Mouse (Mus musculus): ENCODE results near the gene Ablim1. TPM values are rescaled to one million over a fixed set of nuclear protein-coding genes. Genes with fewer than 3 reads are reported as not detected.

Ablim1 gene
- total and polyA plus RNA-seq, 2 experiments from 2014 or later, result 47.8 to 76.9 TPM

GRCm38 (mm10) chr19:57356273-57356672 lies 41.6 kb upstream of the Ablim1 start:
- H3K4me3 ChIP-seq (ENCODE audit: low read depth, low read length), result no peak overlapping the region
- H3K4me1 ChIP-seq (ENCODE audit: insufficient read depth), result peaks cover 6% of the 10 kb centered on the region; the same call in 1 of the 2 replicates
- H3K27ac ChIP-seq (ENCODE audit: low read depth, low read length), result no peak overlapping the region
- no peaks in the 10 kb centered on the region for H3K9me3 ChIP-seq (ENCODE audit: low read length)
- no peak for TF ChIP-seq CTCF (IDR thresholded peaks at IDR 0.05; ENCODE audit: low read depth)
- DNase-seq, result no peak
- H3K27me3 ChIP-seq (ENCODE audit: insufficient read depth, low read length), result no peaks in the 10 kb centered on the region
- no peak for ATAC-seq
- no peak overlapping the region for H3K9ac ChIP-seq
- H3K36me3 ChIP-seq (ENCODE audit: insufficient read depth), result no peaks in the 10 kb centered on the region
- H3K4me2 ChIP-seq (ENCODE audit: low read depth), result no peak overlapping the region
- WGBS, result 78% methylated on average over 7 of the region's 7 CpGs

GRCm38 (mm10) chr19:57355451-57356251 lies 40.9 kb upstream of the Ablim1 start:
- Histone ChIP-seq H3K36me3 (ENCODE audit: insufficient read depth) (no peaks in the 10 kb centered on the region), H3K27ac (ENCODE audit: low read depth, low read length) (0 out of 2 replicates have a peak overlapping the region, but pooled peaks have one; percentile 9)
- 81% methylated on average over 16 of the region's 16 CpGs for whole genome bisulfite sequencing

GRCm38 (mm10) chr19:57354715-57355114 lies 40.0 kb upstream of the Ablim1 start:
- no peak overlapping the region for H3K4me3 ChIP-seq (ENCODE audit: low read depth, low read length)
- TF ChIP-seq CTCF (IDR thresholded peaks at IDR 0.05; ENCODE audit: low read depth), result no peak
- ATAC-seq, result no peak
- no peak overlapping the region for H3K4me2 ChIP-seq (ENCODE audit: low read depth)
- no peak overlapping the region for H3K27ac ChIP-seq (ENCODE audit: low read depth, low read length)
- no peaks in the 10 kb centered on the region for H3K27me3 ChIP-seq (ENCODE audit: insufficient read depth, low read length)
- H3K9ac ChIP-seq, result no peak overlapping the region
- H3K9me3 ChIP-seq (ENCODE audit: low read length), result no peaks in the 10 kb centered on the region
- H3K4me1 ChIP-seq (ENCODE audit: insufficient read depth), result no peaks in the 10 kb centered on the region
- no peaks in the 10 kb centered on the region for H3K36me3 ChIP-seq (ENCODE audit: insufficient read depth)
- WGBS, result 81% methylated on average over 6 of the region's 6 CpGs
- DNase-seq, result no peak

More at GRCm38 (mm10) chr19:57355451-57356251, 40.9 kb upstream of the Ablim1 start:
- Histone ChIP-seq H3K4me1 (ENCODE audit: insufficient read depth) (peaks cover 6% of the 10 kb centered on the region; the same call in 1 of the 2 replicates), H3K4me3 (ENCODE audit: low read depth, low read length) (no peak overlapping the region), H3K27me3 (ENCODE audit: insufficient read depth, low read length) (no peaks in the 10 kb centered on the region), H3K9me3 (ENCODE audit: low read length) (no peaks in the 10 kb centered on the region), H3K4me2 (ENCODE audit: low read depth) (no peak overlapping the region), H3K9ac (no peak overlapping the region)
- no peak for TF ChIP-seq CTCF (IDR thresholded peaks at IDR 0.05; ENCODE audit: low read depth)
- DNase-seq, result no peak
- no peak for ATAC-seq

GRCm38 (mm10) chr19:57354050-57354449 lies 39.3 kb upstream of the Ablim1 start:
- DNase-seq (no peak), ATAC-seq (no peak)
- no peak for TF ChIP-seq CTCF (IDR thresholded peaks at IDR 0.05; ENCODE audit: low read depth)
- 85% methylated on average over 11 of the region's 11 CpGs for WGBS
- no peak overlapping the region for H3K4me2 ChIP-seq (ENCODE audit: low read depth)
- no peaks in the 10 kb centered on the region for H3K4me1 ChIP-seq (ENCODE audit: insufficient read depth)
- no peaks in the 10 kb centered on the region for H3K36me3 ChIP-seq (ENCODE audit: insufficient read depth)
- no peak overlapping the region for H3K9ac ChIP-seq
- H3K4me3 ChIP-seq (ENCODE audit: low read depth, low read length), result no peak overlapping the region
- no peaks in the 10 kb centered on the region for H3K27me3 ChIP-seq (ENCODE audit: insufficient read depth, low read length)
- H3K9me3 ChIP-seq (ENCODE audit: low read length), result no peaks in the 10 kb centered on the region
- no peak overlapping the region for H3K27ac ChIP-seq (ENCODE audit: low read depth, low read length)

- ATAC-seq, result no peak
- 0 out of 2 replicates have a peak overlapping the region, but pooled peaks have one; percentile 42 for H3K27ac ChIP-seq (ENCODE audit: low read depth, low read length)
- H3K9me3 ChIP-seq (ENCODE audit: low read length), result no peaks in the 10 kb centered on the region
- no peak overlapping the region for H3K4me2 ChIP-seq (ENCODE audit: low read depth)
- H3K4me1 ChIP-seq (ENCODE audit: insufficient read depth), result no peaks in the 10 kb centered on the region
- no peak overlapping the region for H3K4me3 ChIP-seq (ENCODE audit: low read depth, low read length)
- H3K27me3 ChIP-seq (ENCODE audit: insufficient read depth, low read length), result no peaks in the 10 kb centered on the region
- DNase-seq, result no peak
- TF ChIP-seq CTCF (IDR thresholded peaks at IDR 0.05; ENCODE audit: low read depth), result no peak
- WGBS, result 80% methylated on average over 10 of the region's 10 CpGs
- no peaks in the 10 kb centered on the region for H3K36me3 ChIP-seq (ENCODE audit: insufficient read depth)
- no peak overlapping the region for H3K9ac ChIP-seq
These were observed 38.5 kb upstream of the Ablim1 start for GRCm38 (mm10) chr19:57353228-57353627.

GRCm38 (mm10) chr19:57352337-57352935 lies 37.7 kb upstream of the Ablim1 start:
- no peaks in the 10 kb centered on the region for H3K9me3 ChIP-seq (ENCODE audit: low read length)
- H3K9ac ChIP-seq, result no peak overlapping the region
- no peaks in the 10 kb centered on the region for H3K27me3 ChIP-seq (ENCODE audit: insufficient read depth, low read length)
- TF ChIP-seq CTCF (IDR thresholded peaks at IDR 0.05; ENCODE audit: low read depth), result peak; percentile 29; the same call in 1 of the 2 replicates
- no peaks in the 10 kb centered on the region for H3K36me3 ChIP-seq (ENCODE audit: insufficient read depth)
- peak; percentile 64 for DNase-seq
- WGBS, result 74% methylated on average over 12 of the region's 12 CpGs
- no peaks in the 10 kb centered on the region for H3K4me1 ChIP-seq (ENCODE audit: insufficient read depth)
- peak; percentile 77 for ATAC-seq
- no peak overlapping the region for H3K4me2 ChIP-seq (ENCODE audit: low read depth)
- H3K27ac ChIP-seq (ENCODE audit: low read depth, low read length), result 0 out of 2 replicates have a peak overlapping the region, but pooled peaks have one; percentile 42
- no peak overlapping the region for H3K4me3 ChIP-seq (ENCODE audit: low read depth, low read length)

- Histone ChIP-seq H3K4me2 (ENCODE audit: low read depth) (no peak overlapping the region), H3K9ac (no peak overlapping the region), H3K36me3 (ENCODE audit: insufficient read depth) (no peaks in the 10 kb centered on the region), H3K4me1 (ENCODE audit: insufficient read depth) (no peaks in the 10 kb centered on the region), H3K27ac (ENCODE audit: low read depth, low read length) (no peak overlapping the region), H3K27me3 (ENCODE audit: insufficient read depth, low read length) (no peaks in the 10 kb centered on the region), H3K9me3 (ENCODE audit: low read length) (no peaks in the 10 kb centered on the region), H3K4me3 (ENCODE audit: low read depth, low read length) (no peak overlapping the region)
- no peak for TF ChIP-seq CTCF (IDR thresholded peaks at IDR 0.05; ENCODE audit: low read depth)
- no peak for ATAC-seq
- no peak for DNase-seq
These were observed 34.4 kb upstream of the Ablim1 start for GRCm38 (mm10) chr19:57349096-57349495.

Measured in forebrain, postnatal 0 days (tissue).